Mouse (Mus musculus) forebrain, embryonic 13.5 days (tissue): ENCODE measurements at regions not wholly inside any gene's neighbourhood (a gene's known extent, or its start where the extent isn't known, plus 50 kb on each side); places are given as distances from the start of the nearest gene placed in this dataset.
"Not testable (repeated sequence)": the region's sequence is repeated elsewhere in the genome, so short reads cannot be mapped to it uniquely, and the experiment has no call there.

Experiments
- ATAC-seq: fragments of 200-750 bp; cut with Nextera tagmentation; 2 replicates; pipeline ENCODE4 v1.8.0; 2017
- H3K27ac ChIP-seq: fragments of 300-500 bp; sonication (generic); 2 replicates; pipeline ENCODE4 v1.5.1; 2015; ENCODE audit warnings: inconsistent platforms, mild to moderate bottlenecking, moderate library complexity
- H3K27me3 ChIP-seq: fragments of 300-500 bp; sonication (generic); 2 replicates; pipeline ENCODE4 v1.6.1; 2015; ENCODE audit warnings: mild to moderate bottlenecking, inconsistent platforms
- H3K36me3 ChIP-seq: fragments of 300-500 bp; sonication (generic); 2 replicates; pipeline ENCODE4 v1.6.1; 2015; ENCODE audit warnings: mild to moderate bottlenecking, inconsistent platforms; ENCODE audit not compliant: poor library complexity, severe bottlenecking
- H3K4me1 ChIP-seq: fragments of 300-500 bp; sonication (generic); 2 replicates; pipeline ENCODE4 v1.6.1; 2015; ENCODE audit warnings: inconsistent platforms
- H3K4me2 ChIP-seq: fragments of 300-500 bp; sonication (generic); 2 replicates; pipeline ENCODE4 v1.6.1; 2015; ENCODE audit warnings: inconsistent platforms, mild to moderate bottlenecking, moderate library complexity
- H3K4me3 ChIP-seq: fragments of 300-500 bp; sonication (generic); 2 replicates; pipeline ENCODE4 v1.5.1; 2015; ENCODE audit warnings: mild to moderate bottlenecking, inconsistent platforms
- H3K9ac ChIP-seq: fragments of 300-500 bp; sonication (generic); 2 replicates; pipeline ENCODE4 v1.6.1; 2015; ENCODE audit warnings: mild to moderate bottlenecking, inconsistent platforms
- H3K9me3 ChIP-seq: fragments of 300-500 bp; sonication (generic); replicated peaks from 2 replicates; pipeline ENCODE4 v1.6.1; 2016; ENCODE audit warnings: inconsistent platforms
- WGBS: fragments of 180-500 bp; shearing (Covaris S2); methylation state at CpG from one replicate; pipeline ENCODE4 v1.1.7; 2015; 5-methylcytosine and 5-hydroxymethylcytosine counted together

- no peaks in the 10 kb centered on the region for H3K9me3 ChIP-seq
- ATAC-seq: no peak
- WGBS: 72% methylated on average over 1 of the region's 1 CpGs
- H3K4me3 ChIP-seq: no peak overlapping the region
- H3K4me2 ChIP-seq: no peak overlapping the region
- no peaks in the 10 kb centered on the region for H3K36me3 ChIP-seq
- H3K27ac ChIP-seq: no peak overlapping the region
- no peaks in the 10 kb centered on the region for H3K4me1 ChIP-seq
- no peaks in the 10 kb centered on the region for H3K27me3 ChIP-seq
- no peak overlapping the region for H3K9ac ChIP-seq
Measured at GRCm38 (mm10) chr19:51355701-51356100, 677.3 kb upstream of the Sorcs1 start.

- WGBS: 95% methylated on average over 2 of the region's 2 CpGs
Measured at GRCm38 (mm10) chr19:51340491-51340890, 662.0 kb upstream of the Sorcs1 start.

GRCm38 (mm10) chr19:51330010-51330409, 651.6 kb upstream of the Sorcs1 start:
- Histone ChIP-seq H3K36me3 (no peaks in the 10 kb centered on the region), H3K27me3 (no peaks in the 10 kb centered on the region), H3K9ac (no peak overlapping the region), H3K4me3 (no peak overlapping the region), H3K9me3 (no peaks in the 10 kb centered on the region), H3K4me2 (no peak overlapping the region), H3K4me1 (no peaks in the 10 kb centered on the region), H3K27ac (no peak overlapping the region)
- no peak for ATAC-seq
- WGBS: 73% methylated on average over 2 of the region's 2 CpGs

More at GRCm38 (mm10) chr19:51340491-51340890, 662.0 kb upstream of the Sorcs1 start:
- no peak for ATAC-seq
- H3K9me3 ChIP-seq: no peaks in the 10 kb centered on the region
- H3K4me2 ChIP-seq: no peak overlapping the region
- no peaks in the 10 kb centered on the region for H3K36me3 ChIP-seq
- H3K27me3 ChIP-seq: no peaks in the 10 kb centered on the region
- H3K27ac ChIP-seq: no peak overlapping the region
- no peak overlapping the region for H3K4me3 ChIP-seq
- no peak overlapping the region for H3K9ac ChIP-seq
- no peaks in the 10 kb centered on the region for H3K4me1 ChIP-seq

- Histone ChIP-seq H3K4me2 (no peak overlapping the region), H3K9ac (no peak overlapping the region), H3K4me3 (no peak overlapping the region), H3K36me3 (no peaks in the 10 kb centered on the region), H3K4me1 (no peaks in the 10 kb centered on the region), H3K27ac (no peak overlapping the region), H3K27me3 (no peaks in the 10 kb centered on the region), H3K9me3 (no peaks in the 10 kb centered on the region)
- no peak for ATAC-seq
- 77% methylated on average over 3 of the region's 3 CpGs for WGBS
Measured at GRCm38 (mm10) chr19:51303708-51304107, 625.3 kb upstream of the Sorcs1 start.

GRCm38 (mm10) chr19:51296631-51297030, 618.2 kb upstream of the Sorcs1 start:
- H3K36me3 ChIP-seq, H3K9ac ChIP-seq, H3K27me3 ChIP-seq, H3K4me2 ChIP-seq, H3K9me3 ChIP-seq, H3K4me1 ChIP-seq, ATAC-seq, H3K27ac ChIP-seq, H3K4me3 ChIP-seq: not testable (repeated sequence)
- WGBS: 88% methylated on average over 4 of the region's 4 CpGs

- H3K9ac ChIP-seq: no peak overlapping the region
- no peak overlapping the region for H3K4me3 ChIP-seq
- H3K27me3 ChIP-seq: no peaks in the 10 kb centered on the region
- H3K4me2 ChIP-seq: no peak overlapping the region
- H3K36me3 ChIP-seq: no peaks in the 10 kb centered on the region
- peaks cover 6% of the 10 kb centered on the region for H3K4me1 ChIP-seq
- no peak overlapping the region for H3K27ac ChIP-seq
- no peaks in the 10 kb centered on the region for H3K9me3 ChIP-seq
- ATAC-seq: no peak
- WGBS: 15% methylated on average over 4 of the region's 4 CpGs
Measured at GRCm38 (mm10) chr19:51268978-51269556, 590.6 kb upstream of the Sorcs1 start.

- Histone ChIP-seq H3K36me3 (no peaks in the 10 kb centered on the region), H3K4me2 (no peak overlapping the region), H3K9ac (no peak overlapping the region), H3K9me3 (no peaks in the 10 kb centered on the region), H3K4me1 (no peaks in the 10 kb centered on the region), H3K27me3 (no peaks in the 10 kb centered on the region), H3K27ac (no peak overlapping the region), H3K4me3 (no peak overlapping the region)
- WGBS: 66% methylated on average over 2 of the region's 2 CpGs
- no peak for ATAC-seq
Measured at GRCm38 (mm10) chr19:51240295-51240864, 561.9 kb upstream of the Sorcs1 start.

GRCm38 (mm10) chr19:51238181-51238523, 559.7 kb upstream of the Sorcs1 start:
- Histone ChIP-seq H3K27ac (no peak overlapping the region), H3K4me1 (peaks cover 1% of the 10 kb centered on the region; the same call in 1 of the 2 replicates), H3K36me3 (no peaks in the 10 kb centered on the region), H3K4me2 (no peak overlapping the region), H3K9me3 (no peaks in the 10 kb centered on the region), H3K27me3 (no peaks in the 10 kb centered on the region), H3K4me3 (no peak overlapping the region), H3K9ac (no peak overlapping the region)
- ATAC-seq: no peak

- Histone ChIP-seq H3K9me3 (no peaks in the 10 kb centered on the region), H3K4me2 (no peak overlapping the region), H3K4me1 (peaks cover 4% of the 10 kb centered on the region), H3K9ac (no peak overlapping the region), H3K27me3 (no peaks in the 10 kb centered on the region), H3K27ac (no peak overlapping the region), H3K4me3 (no peak overlapping the region), H3K36me3 (no peaks in the 10 kb centered on the region)
- no peak for ATAC-seq
- WGBS: 96% methylated on average over 1 of the region's 1 CpGs
Measured at GRCm38 (mm10) chr19:51237509-51238180, 559.2 kb upstream of the Sorcs1 start.

- H3K9ac ChIP-seq: no peak overlapping the region
- H3K4me2 ChIP-seq: no peak overlapping the region
- no peaks in the 10 kb centered on the region for H3K9me3 ChIP-seq
- H3K27me3 ChIP-seq: no peaks in the 10 kb centered on the region
- H3K27ac ChIP-seq: no peak overlapping the region
- WGBS: 6% methylated on average over 2 of the region's 2 CpGs
- no peak overlapping the region for H3K4me3 ChIP-seq
- peaks cover 6% of the 10 kb centered on the region for H3K4me1 ChIP-seq
- no peaks in the 10 kb centered on the region for H3K36me3 ChIP-seq
- ATAC-seq: peak; percentile 74
Measured at GRCm38 (mm10) chr19:51232525-51232924, 554.1 kb upstream of the Sorcs1 start.

- no peak overlapping the region for H3K27ac ChIP-seq
- no peak overlapping the region for H3K4me2 ChIP-seq
- no peak overlapping the region for H3K9ac ChIP-seq
- no peaks in the 10 kb centered on the region for H3K36me3 ChIP-seq
- H3K9me3 ChIP-seq: no peaks in the 10 kb centered on the region
- ATAC-seq: no peak
- no peak overlapping the region for H3K4me3 ChIP-seq
- H3K27me3 ChIP-seq: no peaks in the 10 kb centered on the region
- WGBS: 24% methylated on average over 1 of the region's 1 CpGs
- no peaks in the 10 kb centered on the region for H3K4me1 ChIP-seq
Measured at GRCm38 (mm10) chr19:51226932-51227331, 548.5 kb upstream of the Sorcs1 start.

GRCm38 (mm10) chr19:51201391-51201790, 522.9 kb upstream of the Sorcs1 start:
- no peaks in the 10 kb centered on the region for H3K9me3 ChIP-seq
- ATAC-seq: peak; percentile 69

More at GRCm38 (mm10) chr19:51201391-51201790, 522.9 kb upstream of the Sorcs1 start:
- H3K4me3 ChIP-seq: no peak overlapping the region
- no peaks in the 10 kb centered on the region for H3K36me3 ChIP-seq
- H3K27me3 ChIP-seq: no peaks in the 10 kb centered on the region
- no peak overlapping the region for H3K27ac ChIP-seq
- H3K9ac ChIP-seq: no peak overlapping the region
- no peaks in the 10 kb centered on the region for H3K4me1 ChIP-seq
- H3K4me2 ChIP-seq: no peak overlapping the region
